Mouse (Mus musculus) gastrocnemius, postnatal 14 days (tissue): ENCODE data around the gene Cog3. TPM values are rescaled to one million over a fixed set of nuclear protein-coding genes. Genes with fewer than 3 reads are reported as not detected.

ENCODE experiments used
- DNase-seq: peaks from one replicate; pipeline ENCODE4 v3.0.0; 2021; ENCODE audit warnings: mixed read lengths
- intact Hi-C: fragments of 180-260 bp; cut with DNase I; formaldehyde crosslinking; loops from one replicate; pipeline ENCODE4 v1.15.1; 2025; ENCODE audit warnings: low total_unique reads
- total RNA-seq, 2 experiments: library from RNA; stranded (reverse); gene quantifications; 2 replicates each; pipeline ENCODE4 v1.2.3; 2021

Cog3 gene
- total RNA-seq, 2 experiments from 2014 or later, result 8.3 to 9.3 TPM

DNA sequence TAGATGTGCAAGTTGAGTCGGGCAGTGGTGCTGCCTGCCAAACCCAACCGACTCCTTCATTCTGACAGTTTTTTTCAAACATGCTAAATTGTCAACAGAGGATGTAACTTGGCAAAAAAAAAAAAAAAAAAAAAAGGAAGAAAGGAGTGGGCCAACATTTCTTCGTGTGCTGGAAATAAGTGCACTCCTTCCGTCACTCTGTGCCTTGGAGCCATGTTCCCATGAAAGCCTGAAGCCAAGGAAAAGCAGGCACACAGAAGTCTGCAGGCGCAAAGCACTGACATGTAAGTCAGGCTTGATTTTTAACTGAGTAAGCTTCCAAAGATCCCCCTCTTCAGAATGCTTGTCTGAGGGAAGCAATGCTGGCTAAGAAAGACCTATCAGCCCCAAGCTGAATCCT is 41.6 kb downstream of the Cog3 start:
- DNase-seq, result no peak
- intact Hi-C loops, result no loop called here

DNA sequence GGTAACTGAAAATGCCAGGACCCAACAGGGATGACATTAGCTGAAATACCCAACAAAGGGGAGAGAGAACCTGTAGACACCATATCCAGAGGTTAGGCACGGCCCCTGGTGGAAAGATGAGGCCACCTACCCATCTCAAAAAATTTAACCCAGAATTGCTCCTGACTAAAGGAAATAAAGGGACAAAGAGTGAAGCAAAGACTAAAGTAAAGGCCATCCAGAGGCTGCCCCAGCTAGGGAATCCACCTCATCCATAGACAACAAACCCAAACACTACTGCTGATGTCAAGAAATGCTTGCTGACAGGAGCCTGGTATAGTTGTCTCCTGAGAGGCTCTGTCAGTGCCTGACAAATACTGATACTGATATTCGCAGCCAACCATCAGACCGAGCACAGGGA is 42.6 kb downstream of the Cog3 start:
- intact Hi-C loops, result no loop called here
- DNase-seq, result no peak

DNA sequence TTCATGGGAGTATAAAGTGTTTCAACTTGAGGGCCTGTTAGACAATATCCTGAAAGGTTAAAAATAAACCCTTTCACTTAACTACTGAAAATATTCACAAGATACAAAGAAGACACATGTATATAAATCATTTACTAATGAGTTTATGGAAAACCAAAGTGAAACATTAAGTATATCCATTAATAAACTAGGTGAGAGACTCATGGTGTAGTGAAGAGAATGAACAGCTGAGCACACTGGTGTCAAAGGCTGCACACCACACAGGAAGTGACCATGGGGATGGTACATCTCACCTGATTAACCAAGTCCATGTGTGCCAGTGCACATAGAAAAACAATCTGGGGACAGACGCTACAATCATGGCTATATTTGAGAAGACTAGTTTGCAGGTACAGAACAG is 45.3 kb downstream of the Cog3 start:
- DNase-seq, result no peak
- intact Hi-C loops, result no loop called here

DNA sequence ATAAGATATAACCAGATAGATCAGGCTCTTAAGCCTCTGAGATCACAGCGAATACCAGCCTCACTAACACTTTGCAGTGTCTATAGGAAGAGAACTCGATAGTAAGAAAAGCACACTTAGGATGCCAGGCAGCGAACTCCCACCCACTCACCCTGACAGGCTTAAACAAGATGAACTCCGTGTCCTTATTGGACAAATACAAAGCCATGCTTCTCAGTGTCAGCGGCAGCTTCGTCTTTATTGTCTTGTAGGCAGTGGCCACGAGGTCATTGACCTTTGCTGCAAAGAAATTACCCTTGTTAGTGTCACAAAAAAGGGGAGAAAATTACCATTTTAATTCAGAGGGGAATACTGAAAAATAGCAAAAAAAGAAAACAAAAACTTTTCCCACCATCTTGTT is 46.5 kb downstream of the Cog3 start:
- intact Hi-C loops, result no loop called here
- DNase-seq, result no peak

DNA sequence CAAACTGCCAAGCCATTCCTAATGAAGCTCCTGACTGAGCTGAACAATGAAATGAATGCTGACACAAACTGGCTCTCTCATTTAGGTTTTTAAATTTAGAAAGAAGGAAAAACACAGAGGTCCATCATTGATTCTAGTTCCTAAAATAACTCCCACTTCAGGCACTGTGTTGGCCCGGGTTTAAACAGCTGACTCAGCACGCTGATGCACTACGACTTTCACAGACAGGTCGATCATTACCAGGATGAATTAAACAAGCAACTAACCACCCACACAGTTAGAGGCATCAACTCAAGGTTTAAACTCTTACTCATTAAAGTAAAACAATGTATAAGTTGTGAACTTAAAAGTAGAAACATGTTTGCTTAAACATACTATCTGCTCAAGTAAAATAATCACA is 47.7 kb downstream of the Cog3 start:
- DNase-seq, result no peak
- intact Hi-C loops, result no loop called here

DNA sequence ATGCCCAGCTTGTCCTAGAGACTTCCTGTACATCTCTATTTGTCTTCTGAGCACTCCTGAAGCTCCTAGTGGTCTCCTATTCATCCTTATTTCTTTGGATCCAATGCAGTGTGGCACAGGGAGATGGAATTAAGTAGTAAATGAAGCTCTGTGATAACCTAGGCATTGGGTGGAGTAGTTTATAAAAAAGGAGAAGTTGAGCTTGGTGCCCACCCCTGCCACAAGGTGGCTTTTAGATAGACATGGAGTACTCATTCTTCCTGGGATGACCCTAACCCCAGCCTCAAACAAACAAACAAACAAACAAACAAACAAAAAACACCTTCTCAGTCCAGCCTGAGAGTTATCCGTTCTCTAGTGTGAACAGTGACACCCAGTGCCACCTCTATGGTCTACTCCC is 56.4 kb downstream of the Cog3 start:
- no peak for DNase-seq
- intact Hi-C loops, result no loop called here

DNA sequence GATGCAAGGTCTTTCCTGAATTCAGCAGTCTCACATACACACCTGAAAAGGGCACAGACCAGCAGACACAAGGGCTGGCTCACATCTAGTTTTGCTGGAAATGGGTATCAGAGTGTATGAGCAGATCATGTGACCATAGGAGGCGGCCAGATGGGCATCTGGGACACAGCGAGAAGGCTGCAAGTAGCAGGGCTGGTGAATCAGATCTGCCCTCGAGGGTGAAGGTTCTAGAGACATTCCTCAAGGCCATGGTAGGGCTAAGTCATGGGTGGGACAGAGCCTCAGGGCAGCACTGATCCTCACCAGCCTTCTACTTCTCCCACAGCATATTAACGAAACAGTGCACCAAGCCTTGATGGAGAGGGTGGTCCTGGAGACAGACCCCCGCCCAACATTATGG is 58.2 kb downstream of the Cog3 start:
- no peak for DNase-seq
- intact Hi-C loops, result no loop called here

GRCm38 (mm10) chr14:75690428-75690827 is 63.9 kb downstream of the Cog3 start:
- intact Hi-C loops, result no loop called here
- no peak for DNase-seq

DNA sequence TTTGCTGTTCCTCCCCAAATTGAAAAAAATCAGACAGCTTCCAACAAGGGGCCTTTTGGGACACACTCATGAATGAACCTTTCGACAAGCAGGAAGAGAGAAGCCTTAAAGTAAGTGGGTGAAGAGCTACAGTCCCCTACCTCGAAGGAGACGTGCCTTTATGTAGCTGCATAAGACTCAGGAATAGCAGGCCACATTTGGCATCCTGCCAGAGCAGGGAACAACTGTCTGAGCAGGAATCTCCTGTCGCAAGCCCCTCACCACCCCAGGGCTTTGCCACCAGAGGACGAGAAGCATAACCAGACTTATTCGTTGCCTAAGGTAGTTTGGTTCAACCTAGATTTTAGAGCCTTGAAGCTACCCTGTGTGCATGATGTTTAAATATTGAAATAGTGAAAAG is 78.0 kb downstream of the Cog3 start:
- intact Hi-C loops, result no loop called here
- DNase-seq, result no peak

GRCm38 (mm10) chr14:75669085-75669645 is 85.2 kb downstream of the Cog3 start:
- intact Hi-C loops, result no loop called here
- DNase-seq, result no peak

DNA sequence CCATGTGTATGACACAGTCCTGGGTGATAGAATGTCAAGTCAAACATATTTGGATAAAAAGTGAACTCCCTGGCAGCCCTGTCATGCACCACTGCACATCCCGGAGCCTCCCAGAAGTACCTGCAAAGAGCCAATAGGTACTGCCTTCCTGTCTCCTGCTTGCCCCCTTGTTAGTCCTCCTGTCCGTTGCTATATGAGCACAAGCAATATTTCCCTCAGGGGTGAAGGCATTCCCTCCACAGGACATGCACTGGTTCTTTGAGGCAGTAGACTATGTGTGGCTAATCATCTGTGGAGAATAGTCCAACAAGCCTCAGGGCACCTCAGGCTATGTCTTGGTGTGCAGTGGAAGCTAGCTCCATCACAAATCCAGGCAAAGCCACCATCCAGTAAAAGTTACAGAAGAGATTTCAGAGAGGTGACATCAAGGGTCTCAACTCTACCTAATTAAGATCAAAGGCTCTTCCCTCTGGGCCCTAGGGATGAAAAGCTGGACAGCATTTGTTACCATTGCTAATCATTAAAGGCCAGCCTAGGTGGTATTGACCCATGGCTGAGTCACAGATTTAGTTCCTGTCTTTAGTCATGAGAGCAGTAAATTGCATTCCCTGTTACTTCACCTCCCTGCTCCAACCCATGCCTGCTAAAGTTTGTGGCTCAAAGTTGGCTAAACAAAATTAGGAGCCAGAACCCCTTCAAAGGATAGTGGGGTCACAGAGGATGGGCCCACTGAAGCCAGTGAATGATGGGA is 88.7 kb downstream of the Cog3 start:
- intact Hi-C loops, result no loop called here
- no peak for DNase-seq

GRCm38 (mm10) chr14:75661548-75661947 is 92.8 kb downstream of the Cog3 start:
- intact Hi-C loops, result no loop called here
- no peak for DNase-seq

DNA sequence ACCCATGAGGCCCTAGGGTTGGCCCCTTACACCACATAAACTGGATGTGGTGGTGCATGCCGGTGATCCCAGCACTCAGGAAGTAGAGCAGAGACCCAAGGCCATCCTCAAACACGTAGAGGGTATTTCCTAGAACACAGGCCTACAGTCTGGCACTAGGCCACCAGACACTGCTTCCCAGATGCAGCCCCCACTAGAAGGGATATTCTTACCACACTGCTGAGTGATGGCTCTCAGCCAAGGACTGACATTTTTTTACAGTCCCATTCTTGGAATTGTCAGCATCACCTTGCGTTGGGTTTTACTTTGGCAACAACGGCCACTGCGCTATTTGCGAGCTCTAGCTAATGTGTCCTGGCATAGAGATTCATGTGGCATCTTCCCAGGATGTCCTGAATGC is 93.4 kb downstream of the Cog3 start:
- DNase-seq, result no peak
- intact Hi-C loops, result no loop called here

Other genes with a start within 250 kb of the Cog3 start
- gene Spert, start 161.4 kb downstream of the Cog3 start, total RNA-seq, result not detected
- not detected for gene Erich6b, start 112.3 kb downstream of the Cog3 start, total RNA-seq
- gene Slc25a30, start 32.5 kb upstream of the Cog3 start, total RNA-seq, result 1 to 10 TPM; 7.8 to 9.6 TPM
- gene Tpt1, start 90.6 kb upstream of the Cog3 start, total RNA-seq, result 1,000 to 10,000 TPM; 3,074 to 3,192 TPM
- gene Kctd4, start 200.5 kb upstream of the Cog3 start, total RNA-seq, result not detected